Mouse (Mus musculus) liver, embryonic 14.5 days (tissue): ENCODE results near the gene Spg11. TPM values are rescaled to one million over a fixed set of nuclear protein-coding genes. Genes with fewer than 3 reads are reported as not detected.

Experiments used
- ATAC-seq: fragments of 200-750 bp; cut with Nextera tagmentation; 2 replicates; pipeline ENCODE4 v1.8.0; 2017; ENCODE audit warnings: moderate number of reproducible peaks, mild to moderate bottlenecking, moderate library complexity; ENCODE audit not compliant: insufficient read depth
- DNase-seq, 3 experiments: peaks; one replicate each; pipeline ENCODE4 v3.0.0-alpha.2; 2012 to 2013; ENCODE audit warnings: low read depth in 3 of 3, low spot score in 3 of 3
- H3K27ac ChIP-seq: fragments of 300-500 bp; sonication (generic); 2 replicates; pipeline ENCODE4 v1.5.1; 2014; ENCODE audit warnings: moderate library complexity, mild to moderate bottlenecking, control low read depth, inconsistent platforms
- H3K27me3 ChIP-seq: fragments of 300-500 bp; sonication (generic); 2 replicates; pipeline ENCODE4 v1.6.1; 2014; ENCODE audit warnings: mild to moderate bottlenecking, low read length, moderate library complexity; ENCODE audit not compliant: control insufficient read depth, insufficient read depth
- H3K36me3 ChIP-seq: fragments of 300-500 bp; sonication (generic); replicated peaks from 2 replicates; pipeline ENCODE4 v1.6.1; 2014; ENCODE audit warnings: low read depth; ENCODE audit not compliant: control insufficient read depth, insufficient read depth
- H3K4me1 ChIP-seq, 2 experiments: fragments of 200-500 bp in 1 of 2; fragments of 300-500 bp in 1 of 2; sonication (generic) in 1 of 2; replicated peaks; 2 replicates each; pipeline ENCODE4 v1.6.1; 2012 to 2014; ENCODE audit warnings: antibody characterized with exemption in 1 of 2, inconsistent platforms in 1 of 2, low read length in 1 of 2; ENCODE audit not compliant: control insufficient read depth in 2 of 2, insufficient read depth in 2 of 2
- H3K4me2 ChIP-seq: fragments of 300-500 bp; sonication (generic); 2 replicates; pipeline ENCODE4 v1.6.1; 2014; ENCODE audit warnings: low read depth, mild to moderate bottlenecking, control low read depth, moderate library complexity
- H3K4me3 ChIP-seq, 2 experiments: fragments of 200-500 bp in 1 of 2; fragments of 300-500 bp in 1 of 2; sonication (generic) in 1 of 2; 2 replicates each; pipeline ENCODE4 v1.5.1; 2012 to 2014; ENCODE audit warnings: low read depth in 2 of 2, low read length in 2 of 2, mild to moderate bottlenecking in 2 of 2, control low read depth in 1 of 2, inconsistent platforms in 1 of 2, moderate library complexity in 1 of 2; ENCODE audit not compliant: insufficient read depth in 1 of 2
- H3K9ac ChIP-seq: fragments of 300-500 bp; sonication (generic); replicated peaks from 2 replicates; pipeline ENCODE4 v1.6.1; 2014; ENCODE audit warnings: mild to moderate bottlenecking, control low read depth, moderate library complexity
- H3K9me3 ChIP-seq: fragments of 300-500 bp; sonication (generic); 2 replicates; pipeline ENCODE4 v1.6.1; 2016; ENCODE audit warnings: low read length, mixed read lengths; ENCODE audit not compliant: control insufficient read depth
- CTCF ChIP-seq: IDR thresholded peaks from 2 replicates; pipeline ENCODE4 v1.5.1; 2016; ENCODE audit warnings: antibody characterized with exemption, low read depth, control low read depth
- EP300 ChIP-seq: IDR thresholded peaks from 2 replicates; pipeline ENCODE4 v1.6.1; 2016; ENCODE audit warnings: antibody characterized with exemption, low read depth
- WGBS: fragments of 180-500 bp; shearing (Covaris S2); extraction: QIAGEN DNeasy Blood & Tissue Kit; methylation state at CpG from one replicate; pipeline ENCODE4 v1.1.7; 2014; ENCODE audit not compliant: insufficient replicate concordance; 5-methylcytosine and 5-hydroxymethylcytosine counted together
- microRNA-seq: library from miRNA; unstranded; fragments of <30 nt; microRNA quantifications from one replicate; pipeline ENCODE4, GENCODE M21; 2016
- polyA plus RNA-seq, 2 experiments: library from polyadenylated mRNA; depleted of rRNA in 1 of 2; stranded (reverse) in 1 of 2; unstranded in 1 of 2; fragments of >200 nt; fragmentation: Nextera tagmentation in 1 of 2; extraction: Ambion mirVana in 1 of 2; gene quantifications; 2 replicates each; pipeline versions ENCODE4 v1.2.1 to v1.2.3; 2012 to 2014

Gene Spg11
- polyA plus RNA-seq, 2 experiments, result 2.5 to 3.4 TPM

- peaks cover 0 to 1% of the 10 kb centered on the region in 2 experiments; a peak in 1 of 4 replicates for H3K4me1 ChIP-seq
- no peak overlapping the region for H3K4me3 ChIP-seq
- ATAC-seq (no peak), DNase-seq (no peak)
- H3K9ac ChIP-seq, result no peak overlapping the region
- WGBS, result 43% methylated on average over 2 of the region's 2 CpGs
- H3K9me3 ChIP-seq, result no peaks in the 10 kb centered on the region
- TF ChIP-seq CTCF (peak; percentile 56), EP300 (no peak)
- H3K27ac ChIP-seq, result no peak overlapping the region
- H3K4me2 ChIP-seq, result no peak overlapping the region
- H3K27me3 ChIP-seq, result no peaks in the 10 kb centered on the region
- H3K36me3 ChIP-seq, result no peaks in the 10 kb centered on the region
These were observed 95.9 kb downstream of the Spg11 start for GRCm38 (mm10) chr2:122022284-122022683.

- Histone ChIP-seq H3K4me2 (no peak overlapping the region), H3K4me1 (no peaks in the 10 kb centered on the region), H3K36me3 (peaks cover under 1% of the 10 kb centered on the region), H3K9me3 (no peaks in the 10 kb centered on the region), H3K4me3 (no peak overlapping the region), H3K27ac (no peak overlapping the region), H3K27me3 (no peaks in the 10 kb centered on the region), H3K9ac (no peak overlapping the region)
- WGBS, result 70% methylated on average over 1 of the region's 1 CpGs
- ATAC-seq, result no peak
- no peak for DNase-seq
- TF ChIP-seq EP300 (no peak), CTCF (no peak)
These were observed 99.5 kb downstream of the Spg11 start for GRCm38 (mm10) chr2:122018705-122019104.

- Histone ChIP-seq H3K36me3 (peaks cover 12% of the 10 kb centered on the region), H3K4me2 (no peak overlapping the region), H3K9ac (no peak overlapping the region), H3K27me3 (no peaks in the 10 kb centered on the region), H3K9me3 (no peaks in the 10 kb centered on the region), H3K4me1 (no peaks in the 10 kb centered on the region), H3K27ac (no peak overlapping the region), H3K4me3 (no peak overlapping the region)
- TF ChIP-seq CTCF, result no peak
- TF ChIP-seq EP300, result no peak
- DNase-seq, result no peak
- ATAC-seq, result no peak
- WGBS, result 69% methylated on average over 7 of the region's 7 CpGs
These were observed 106.7 kb downstream of the Spg11 start for GRCm38 (mm10) chr2:122011441-122011840.

- H3K36me3 ChIP-seq, result peaks cover 14% of the 10 kb centered on the region
- no peak for TF ChIP-seq CTCF
- TF ChIP-seq EP300, result no peak
- H3K4me2 ChIP-seq, result no peak overlapping the region
- no peaks in the 10 kb centered on the region for H3K4me1 ChIP-seq
- H3K27me3 ChIP-seq, result no peaks in the 10 kb centered on the region
- H3K9me3 ChIP-seq, result no peaks in the 10 kb centered on the region
- no peak overlapping the region for H3K27ac ChIP-seq
- 85% methylated on average over 3 of the region's 3 CpGs for WGBS
- no peak overlapping the region for H3K4me3 ChIP-seq
- ATAC-seq (no peak), DNase-seq (no peak)
- H3K9ac ChIP-seq, result no peak overlapping the region
These were observed 109.4 kb downstream of the Spg11 start for GRCm38 (mm10) chr2:122008832-122009231.

Small RNA genes lying within 50 kb of the gene (microRNA-seq; reads per million reads assigned to microRNA genes)
- gene Gm47314, result 2.5 reads per million

Other genes starting within 250 kb of the Spg11 start
- gene Ctdspl2, start 162.4 kb downstream of the Spg11 start, polyA plus RNA-seq (2012; rRNA removed), result 4.4 and 7.2 TPM in 2 replicates
- 16.2 and 16.8 TPM in 2 replicates for gene Ctdspl2, start 162.4 kb downstream of the Spg11 start, polyA plus RNA-seq (2014; fragmentation: Nextera tagmentation; extraction: Ambion mirVana)
- gene Mageb3, start 162.3 kb downstream of the Spg11 start, polyA plus RNA-seq (2012; rRNA removed), result 0.04 and 0.08 TPM in 2 replicates
- 0.06 and 0.08 TPM in 2 replicates for gene Mageb3, start 162.3 kb downstream of the Spg11 start, polyA plus RNA-seq (2014; fragmentation: Nextera tagmentation; extraction: Ambion mirVana)
- gene Eif3j1, start 89.8 kb downstream of the Spg11 start, polyA plus RNA-seq (2012; rRNA removed), result 9.3 and 13.7 TPM in 2 replicates
- gene Eif3j1, start 89.8 kb downstream of the Spg11 start, polyA plus RNA-seq (2014; fragmentation: Nextera tagmentation; extraction: Ambion mirVana), result 7.2 and 8.7 TPM in 2 replicates
- gene B2m, start 29.3 kb upstream of the Spg11 start, polyA plus RNA-seq (2012; rRNA removed), result 156 and 227 TPM in 2 replicates
- gene B2m, start 29.3 kb upstream of the Spg11 start, polyA plus RNA-seq (2014; fragmentation: Nextera tagmentation; extraction: Ambion mirVana), result 413 and 419 TPM in 2 replicates
- 0.08 TPM in 1 of 2 replicates, not detected in the other for gene Trim69, start 42.3 kb upstream of the Spg11 start, polyA plus RNA-seq (2012; rRNA removed)
- not detected in 2 replicates for gene Trim69, start 42.3 kb upstream of the Spg11 start, polyA plus RNA-seq (2014; fragmentation: Nextera tagmentation; extraction: Ambion mirVana)
- gene Patl2, start 67.8 kb upstream of the Spg11 start, polyA plus RNA-seq (2012; rRNA removed), result 0.01 and 0.04 TPM in 2 replicates
- gene Patl2, start 67.8 kb upstream of the Spg11 start, polyA plus RNA-seq (2014; fragmentation: Nextera tagmentation; extraction: Ambion mirVana), result 0.11 TPM in 1 of 2 replicates, not detected in the other
- gene Terb2, start 67.9 kb upstream of the Spg11 start, polyA plus RNA-seq (2012; rRNA removed), result not detected in 2 replicates
- not detected in 2 replicates for gene Terb2, start 67.9 kb upstream of the Spg11 start, polyA plus RNA-seq (2014; fragmentation: Nextera tagmentation; extraction: Ambion mirVana)
- gene Sord, start 116.4 kb upstream of the Spg11 start, polyA plus RNA-seq (2012; rRNA removed), result 47.6 and 68.4 TPM in 2 replicates
- gene Sord, start 116.4 kb upstream of the Spg11 start, polyA plus RNA-seq (2014; fragmentation: Nextera tagmentation; extraction: Ambion mirVana), result 146 and 160 TPM in 2 replicates
- gene Duox2, start 180.1 kb upstream of the Spg11 start, polyA plus RNA-seq (2012; rRNA removed), result 0.01 TPM in 1 of 2 replicates, not detected in the other
- gene Duox2, start 180.1 kb upstream of the Spg11 start, polyA plus RNA-seq (2014; fragmentation: Nextera tagmentation; extraction: Ambion mirVana), result not detected in 2 replicates
- not detected in 2 replicates for gene Duoxa2, start 180.5 kb upstream of the Spg11 start, polyA plus RNA-seq (2012; rRNA removed)
- gene Duoxa2, start 180.5 kb upstream of the Spg11 start, polyA plus RNA-seq (2014; fragmentation: Nextera tagmentation; extraction: Ambion mirVana), result not detected in 2 replicates
- gene Duoxa1, start 195.3 kb upstream of the Spg11 start, polyA plus RNA-seq (2012; rRNA removed), result not detected in 2 replicates
- gene Duoxa1, start 195.3 kb upstream of the Spg11 start, polyA plus RNA-seq (2014; fragmentation: Nextera tagmentation; extraction: Ambion mirVana), result not detected in 2 replicates
- not detected in 2 replicates for gene Duox1, start 197.3 kb upstream of the Spg11 start, polyA plus RNA-seq (2012; rRNA removed)
- gene Duox1, start 197.3 kb upstream of the Spg11 start, polyA plus RNA-seq (2014; fragmentation: Nextera tagmentation; extraction: Ambion mirVana), result not detected in 2 replicates